Mouse (Mus musculus) intestine, postnatal 0 days (tissue): ENCODE data around the gene Mical2. TPM values are rescaled to one million over a fixed set of nuclear protein-coding genes. Genes with fewer than 3 reads are reported as not detected.

Experiments used
- ATAC-seq: fragments of 200-750 bp; cut with Nextera tagmentation; 2 replicates; pipeline ENCODE4 v1.8.0; 2017; ENCODE audit warnings: mild to moderate bottlenecking, moderate TSS enrichment, moderate library complexity
- H3K27ac ChIP-seq: fragments of 300-500 bp; sonication (generic); 2 replicates; pipeline ENCODE4 v1.5.1; 2014; ENCODE audit warnings: mild to moderate bottlenecking, low read depth, low read length, moderate library complexity
- H3K27me3 ChIP-seq: fragments of 300-500 bp; sonication (generic); replicated peaks from 2 replicates; pipeline ENCODE4 v1.6.1; 2014; ENCODE audit warnings: low read length, mixed read lengths; ENCODE audit not compliant: control insufficient read depth, insufficient read depth
- H3K36me3 ChIP-seq: fragments of 300-500 bp; sonication (generic); 2 replicates; pipeline ENCODE4 v1.6.1; 2014; ENCODE audit warnings: mild to moderate bottlenecking, moderate library complexity; ENCODE audit not compliant: control insufficient read depth, insufficient read depth
- H3K4me1 ChIP-seq: fragments of 300-500 bp; sonication (generic); replicated peaks from 2 replicates; pipeline ENCODE4 v1.6.1; 2014; ENCODE audit warnings: antibody characterized with exemption, low read length, mixed read lengths; ENCODE audit not compliant: control insufficient read depth, insufficient read depth
- H3K4me2 ChIP-seq: fragments of 300-500 bp; sonication (generic); replicated peaks from 2 replicates; pipeline ENCODE4 v1.6.1; 2014; ENCODE audit warnings: low read depth, mild to moderate bottlenecking, moderate library complexity
- H3K4me3 ChIP-seq: fragments of 300-500 bp; sonication (generic); 2 replicates; pipeline ENCODE4 v1.5.1; 2014; ENCODE audit warnings: low read depth, low read length
- H3K9ac ChIP-seq: fragments of 300-500 bp; sonication (generic); 2 replicates; pipeline ENCODE4 v1.6.1; 2014; ENCODE audit warnings: mild to moderate bottlenecking, low read depth, low read length
- H3K9me3 ChIP-seq: fragments of 300-500 bp; sonication (generic); 2 replicates; pipeline ENCODE4 v1.6.1; 2016; ENCODE audit warnings: mixed run types; ENCODE audit not compliant: control insufficient read depth
- CTCF ChIP-seq: sonication (generic); IDR thresholded peaks from 2 replicates; pipeline ENCODE4 v1.5.1; 2016; ENCODE audit warnings: low read depth, mild to moderate bottlenecking, control low read depth, antibody characterized with exemption, moderate library complexity
- WGBS: fragments of 180-500 bp; shearing (Covaris S2); extraction: QIAGEN DNeasy Blood & Tissue Kit; methylation state at CpG from one replicate; pipeline ENCODE4 v1.1.7; 2014; 5-methylcytosine and 5-hydroxymethylcytosine counted together
- polyA plus RNA-seq: library from polyadenylated mRNA; unstranded; fragments of >200 nt; fragmentation: Nextera tagmentation; extraction: Ambion mirVana; gene quantifications from 2 replicates; pipeline ENCODE4 v1.2.1, GENCODE M21; 2015

Mical2 gene
- polyA plus RNA-seq, 1 experiment from 2014 or later = 13.0 TPM

- no peak for TF ChIP-seq CTCF
- 64% methylated on average over 4 of the region's 4 CpGs for WGBS
- no peaks in the 10 kb centered on the region for H3K9me3 ChIP-seq
- H3K36me3 ChIP-seq = peaks cover 20% of the 10 kb centered on the region; the same call in 1 of the 2 replicates
- no peak overlapping the region for H3K4me3 ChIP-seq
- peaks cover 6% of the 10 kb centered on the region for H3K4me1 ChIP-seq
- no peak for ATAC-seq
- no peak overlapping the region for H3K27ac ChIP-seq
- H3K9ac ChIP-seq = no peak overlapping the region
- H3K4me2 ChIP-seq = no peak overlapping the region
- no peaks in the 10 kb centered on the region for H3K27me3 ChIP-seq
Measured at GRCm38 (mm10) chr7:112353011-112353410, 127.4 kb downstream of the Mical2 start.

DNA sequence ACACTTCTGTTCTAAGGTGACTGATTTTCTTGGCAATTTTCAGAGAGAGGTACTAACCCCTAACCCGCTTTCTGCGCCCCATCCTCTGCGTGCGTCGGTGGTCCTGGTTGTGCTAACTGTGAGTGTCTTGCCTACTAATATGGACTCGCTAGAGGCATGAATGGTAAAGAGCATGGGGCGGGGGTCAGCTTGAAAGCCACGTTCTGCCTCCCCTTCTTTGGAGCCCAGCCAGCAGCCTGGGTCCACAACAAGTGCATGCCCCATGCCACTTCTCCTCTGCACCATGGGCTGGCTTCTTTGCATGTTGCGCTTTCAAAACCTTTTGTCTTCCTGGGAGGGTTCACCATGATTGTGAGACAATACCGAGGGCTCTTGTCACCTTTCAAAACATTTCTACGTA is 128.3 kb downstream of the Mical2 start:
- no peak for TF ChIP-seq CTCF
- no peak for ATAC-seq
- no peak overlapping the region for H3K4me2 ChIP-seq
- H3K27ac ChIP-seq = no peak overlapping the region
- no peak overlapping the region for H3K9ac ChIP-seq
- peaks cover 6% of the 10 kb centered on the region for H3K4me1 ChIP-seq
- H3K36me3 ChIP-seq = peaks cover 29% of the 10 kb centered on the region; the same call in 1 of the 2 replicates
- H3K9me3 ChIP-seq = no peaks in the 10 kb centered on the region
- H3K4me3 ChIP-seq = no peak overlapping the region
- 88% methylated on average over 11 of the region's 11 CpGs for WGBS
- no peaks in the 10 kb centered on the region for H3K27me3 ChIP-seq

DNA sequence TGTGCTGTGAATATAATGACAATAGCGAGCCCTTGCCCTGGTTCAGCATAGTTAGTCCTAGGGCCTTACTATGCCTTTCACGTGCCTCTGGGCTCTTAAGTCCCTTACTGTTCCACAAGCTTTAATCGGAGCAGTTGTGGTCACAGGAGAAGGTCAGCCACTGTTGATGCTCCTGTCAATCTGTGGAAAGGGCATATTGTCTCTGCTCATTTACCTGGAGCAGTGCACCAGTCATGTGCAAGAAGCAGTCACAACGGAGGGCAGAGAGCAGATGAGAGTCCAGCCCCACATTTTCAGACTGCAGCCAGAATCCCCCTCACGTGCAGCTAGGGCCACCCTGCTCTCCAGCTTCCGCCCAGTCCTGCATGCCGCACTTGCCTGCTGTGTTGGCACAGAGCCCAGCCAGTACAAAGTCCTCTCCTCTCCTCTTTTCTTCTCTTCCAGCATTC is 128.9 kb downstream of the Mical2 start:
- Histone ChIP-seq H3K36me3 (peaks cover 29% of the 10 kb centered on the region; the same call in 1 of the 2 replicates), H3K9me3 (no peaks in the 10 kb centered on the region), H3K9ac (no peak overlapping the region), H3K4me3 (no peak overlapping the region), H3K4me1 (peaks cover 6% of the 10 kb centered on the region), H3K4me2 (no peak overlapping the region), H3K27me3 (no peaks in the 10 kb centered on the region), H3K27ac (no peak overlapping the region)
- ATAC-seq = peak; percentile 86
- WGBS = 10% methylated on average over 7 of the region's 7 CpGs
- TF ChIP-seq CTCF = no peak

DNA sequence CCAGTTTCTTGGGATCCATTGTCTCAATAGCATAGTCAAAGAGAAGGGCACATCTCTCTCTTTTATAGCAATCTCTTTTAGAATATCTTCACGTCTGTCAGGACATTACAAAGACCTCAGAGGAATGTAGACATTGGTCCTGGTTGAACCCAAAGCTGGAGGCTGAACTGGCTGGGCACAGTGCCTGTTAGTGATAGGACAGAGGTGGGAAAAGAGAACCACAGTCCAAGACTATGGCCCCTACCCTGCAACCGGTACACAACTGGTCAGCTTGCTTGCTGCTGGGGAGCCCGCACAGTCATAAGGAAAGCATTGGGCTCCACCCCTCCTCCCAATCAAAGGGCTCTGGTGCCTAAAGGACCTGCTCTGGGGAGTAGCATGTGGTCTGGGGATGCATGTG is 133.9 kb downstream of the Mical2 start:
- 85% methylated on average over 3 of the region's 3 CpGs for WGBS
- Histone ChIP-seq H3K4me1 (peaks cover 4% of the 10 kb centered on the region), H3K27ac (no peak overlapping the region), H3K4me2 (no peak overlapping the region), H3K36me3 (peaks cover 15% of the 10 kb centered on the region; the same call in 1 of the 2 replicates), H3K9ac (no peak overlapping the region), H3K9me3 (no peaks in the 10 kb centered on the region), H3K27me3 (no peaks in the 10 kb centered on the region), H3K4me3 (no peak overlapping the region)
- no peak for TF ChIP-seq CTCF
- ATAC-seq = no peak

DNA sequence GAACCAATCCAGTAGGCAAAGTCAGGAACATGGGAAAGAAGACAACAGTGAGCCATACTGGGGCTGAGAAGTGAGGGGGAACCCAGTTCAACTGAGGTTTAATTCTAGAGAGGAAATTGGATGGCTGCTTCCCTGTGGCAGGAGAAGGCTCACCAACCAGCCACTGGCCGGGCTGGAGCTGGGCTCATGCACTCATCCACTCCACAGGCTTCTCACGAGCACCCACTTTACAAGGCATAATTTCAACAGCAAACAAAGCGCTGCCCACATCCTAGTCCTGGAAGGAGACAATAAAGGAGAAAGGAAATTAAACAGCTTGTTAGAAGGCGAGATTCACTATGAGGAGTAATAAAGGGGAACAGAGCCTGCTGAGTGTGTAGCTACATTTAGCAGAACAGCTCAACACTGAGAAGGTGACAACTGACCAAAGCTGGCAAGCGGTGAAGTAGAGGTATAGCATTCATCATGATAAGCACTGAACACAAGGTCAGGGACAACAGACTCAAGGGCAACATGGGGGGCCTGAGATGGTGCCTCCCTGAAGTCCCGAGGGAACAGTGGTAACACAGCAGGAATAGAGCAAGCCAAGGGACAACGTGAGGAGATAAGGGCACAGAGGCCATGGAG is 137.0 kb downstream of the Mical2 start:
- Histone ChIP-seq H3K4me2 (no peak overlapping the region), H3K36me3 (peaks cover 15% of the 10 kb centered on the region; the same call in 1 of the 2 replicates), H3K9me3 (no peaks in the 10 kb centered on the region), H3K4me3 (no peak overlapping the region), H3K27me3 (no peaks in the 10 kb centered on the region), H3K4me1 (no peaks in the 10 kb centered on the region), H3K9ac (no peak overlapping the region), H3K27ac (no peak overlapping the region)
- WGBS = 62% methylated on average over 7 of the region's 7 CpGs
- TF ChIP-seq CTCF = no peak
- no peak for ATAC-seq

DNA sequence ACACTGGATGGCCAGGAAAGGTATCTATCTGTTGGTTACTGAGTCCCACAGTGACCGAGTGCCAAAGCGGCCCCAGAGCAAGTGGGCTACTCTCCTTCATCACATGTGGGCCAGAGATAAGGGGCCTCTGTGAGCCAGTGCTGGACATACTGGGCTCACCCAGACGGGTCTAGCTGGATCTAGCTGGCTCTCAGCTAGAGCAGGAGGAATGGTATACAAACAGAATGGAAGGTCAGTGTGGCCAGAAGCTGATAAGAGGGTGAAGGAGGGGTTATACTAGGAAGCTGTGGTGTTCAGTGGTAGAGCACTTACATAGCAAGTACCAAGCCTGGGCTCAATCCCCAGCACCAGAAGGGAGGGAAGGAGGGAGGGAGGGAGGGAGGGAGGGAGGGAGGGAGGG is 140.2 kb downstream of the Mical2 start:
- no peaks in the 10 kb centered on the region for H3K9me3 ChIP-seq

More for the DNA sequence above, 140.2 kb downstream of the Mical2 start:
- 59% methylated on average over 3 of the region's 3 CpGs for WGBS
- Histone ChIP-seq H3K4me3 (no peak overlapping the region), H3K27ac (no peak overlapping the region), H3K4me2 (no peak overlapping the region), H3K36me3 (no peaks in the 10 kb centered on the region; the same call in 1 of the 2 replicates), H3K27me3 (no peaks in the 10 kb centered on the region), H3K9ac (no peak overlapping the region), H3K4me1 (no peaks in the 10 kb centered on the region)
- no peak for ATAC-seq
- no peak for TF ChIP-seq CTCF
